Mouse (Mus musculus) cerebellum, adult 2 months (tissue): ENCODE results near the gene Tnfrsf4. TPM values are rescaled to one million over a fixed set of nuclear protein-coding genes. Genes with fewer than 3 reads are reported as not detected.

Source experiments
- DNase-seq, 2 experiments: peaks; one replicate each; pipeline ENCODE4 v3.0.0; 2021
- H3K27ac ChIP-seq: fragments of 200-500 bp; 2 replicates; pipeline ENCODE4 v1.5.1; 2012; ENCODE audit warnings: low read length, control low read depth, inconsistent platforms; ENCODE audit not compliant: insufficient read depth
- H3K27me3 ChIP-seq: fragments of 200-500 bp; 2 replicates; pipeline ENCODE4 v1.6.1; 2012; ENCODE audit warnings: inconsistent platforms, mild to moderate bottlenecking, low read length, moderate library complexity; ENCODE audit not compliant: control insufficient read depth, insufficient read depth
- H3K4me1 ChIP-seq: fragments of 200-500 bp; 2 replicates; pipeline ENCODE4 v1.6.1; 2011; ENCODE audit warnings: low read length; ENCODE audit not compliant: control insufficient read depth, insufficient read depth
- H3K4me3 ChIP-seq: fragments of 200-500 bp; replicated peaks from 2 replicates; pipeline ENCODE3; 2011; ENCODE audit warnings: mild to moderate bottlenecking, low read depth, low read length, control low read depth; ENCODE audit not compliant: insufficient read depth
- CTCF ChIP-seq: fragments of 200-500 bp; IDR thresholded peaks from 2 replicates; pipeline ENCODE4 v1.5.1; 2011; ENCODE audit warnings: low read depth, mild to moderate bottlenecking, control low read depth, low read length, moderate library complexity, borderline replicate concordance; ENCODE audit not compliant: insufficient read depth
- POLR2A ChIP-seq: fragments of 200-500 bp; IDR thresholded peaks from 2 replicates; pipeline ENCODE4 v1.6.1; 2011; ENCODE audit warnings: low read length, control low read depth, borderline replicate concordance; ENCODE audit not compliant: insufficient read depth
- WGBS: fragments of 180-500 bp; shearing (Covaris S2); methylation state at CpG from one replicate; pipeline ENCODE4 v1.1.7; 2018; 5-methylcytosine and 5-hydroxymethylcytosine counted together
- polyA plus RNA-seq: library from polyadenylated mRNA; depleted of rRNA; stranded (reverse); fragments of >200 nt; gene quantifications from 2 replicates; pipeline ENCODE4 v1.2.3, GENCODE M21; 2012; rRNA removed

Tnfrsf4 gene
- polyA plus RNA-seq, 1 experiment: 3.6 TPM

DNA sequence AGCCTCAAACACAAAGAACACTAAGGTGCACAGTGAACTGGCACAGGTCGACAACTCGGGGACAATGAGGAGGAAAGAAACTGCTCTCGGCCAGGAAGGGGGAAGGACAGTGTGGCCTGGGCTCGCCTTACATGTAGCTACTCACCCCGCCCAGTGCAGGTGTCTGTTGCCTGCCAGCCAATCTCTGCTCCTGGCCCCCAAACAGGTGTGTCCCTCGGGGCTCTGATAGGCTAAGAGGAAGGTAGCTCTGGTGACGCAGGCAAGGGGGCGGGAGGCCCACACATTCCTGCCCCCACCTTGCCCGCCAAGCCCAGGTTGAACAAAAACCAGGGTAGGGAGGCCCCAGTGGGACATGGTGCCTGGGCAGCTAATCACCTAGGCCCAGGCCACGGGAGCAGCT, 46.1 kb downstream of the Tnfrsf4 start:
- no peak for DNase-seq
- Histone ChIP-seq H3K4me1 (no peaks in the 10 kb centered on the region), H3K4me3 (no peak overlapping the region), H3K27me3 (no peaks in the 10 kb centered on the region), H3K27ac (no peak overlapping the region)
- TF ChIP-seq CTCF (no peak), POLR2A (no peak)
- WGBS: 47% methylated on average over 10 of the region's 10 CpGs

DNA sequence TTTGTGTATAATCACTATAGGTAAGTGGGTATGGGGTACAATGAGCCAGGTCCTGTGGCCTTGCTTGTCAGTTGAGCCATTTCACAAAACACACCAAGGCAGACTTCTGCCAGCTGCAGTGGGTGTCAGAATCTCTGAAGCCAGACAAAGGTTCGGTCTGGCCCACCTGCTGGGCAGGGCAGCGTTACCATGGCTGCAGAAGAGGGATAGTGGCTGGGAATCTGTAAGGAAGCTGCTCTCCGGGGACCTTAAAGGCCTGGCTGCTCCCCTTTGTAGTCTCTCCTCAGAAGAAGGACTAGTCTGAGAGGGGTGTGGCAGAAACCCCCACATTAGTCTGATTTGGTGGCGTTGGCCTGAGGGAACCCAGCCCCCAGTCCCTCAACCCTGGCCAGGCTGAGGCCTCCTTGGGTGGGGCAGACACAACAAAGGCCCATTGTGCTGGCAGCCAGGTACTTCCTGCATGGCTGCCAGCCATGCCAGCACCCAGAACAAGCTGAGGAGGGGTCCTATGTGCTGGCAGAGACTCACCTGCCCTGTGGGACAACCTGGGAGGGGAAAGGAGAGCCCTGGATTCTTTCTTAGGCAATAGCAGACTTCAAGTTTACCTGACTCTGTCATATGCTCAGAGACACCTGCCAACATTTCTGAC, 50.3 kb downstream of the Tnfrsf4 start:
- Histone ChIP-seq H3K27me3 (no peaks in the 10 kb centered on the region), H3K27ac (no peak overlapping the region), H3K4me1 (no peaks in the 10 kb centered on the region), H3K4me3 (no peak overlapping the region)
- WGBS: 17% methylated on average over 4 of the region's 4 CpGs
- no peak for DNase-seq
- no peak for TF ChIP-seq CTCF
- TF ChIP-seq POLR2A: no peak

DNA sequence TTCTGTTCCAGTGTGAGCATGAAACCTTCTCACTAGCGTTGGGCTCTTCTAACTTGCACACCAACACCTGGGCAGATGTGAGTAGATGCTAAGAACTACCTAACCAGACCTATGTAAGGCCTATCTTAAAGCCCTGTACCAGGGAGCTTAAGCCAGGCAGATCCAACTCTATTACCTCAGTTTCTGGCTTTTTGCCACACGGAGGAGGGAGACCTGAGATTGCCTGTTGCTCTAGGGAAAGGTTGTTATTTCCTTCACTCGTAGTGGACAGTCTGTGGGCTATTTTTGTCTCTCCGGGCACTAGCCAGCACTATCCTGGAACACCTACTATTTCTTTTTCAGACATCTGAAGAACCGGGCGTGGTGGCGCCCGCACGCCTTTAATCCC, 50.9 kb downstream of the Tnfrsf4 start:
- H3K27me3 ChIP-seq: no peaks in the 10 kb centered on the region
- no peaks in the 10 kb centered on the region for H3K4me1 ChIP-seq
- no peak overlapping the region for H3K4me3 ChIP-seq
- no peak for DNase-seq
- TF ChIP-seq POLR2A (no peak), CTCF (no peak)
- H3K27ac ChIP-seq: no peak overlapping the region
- 74% methylated on average over 9 of the region's 9 CpGs for WGBS

DNA sequence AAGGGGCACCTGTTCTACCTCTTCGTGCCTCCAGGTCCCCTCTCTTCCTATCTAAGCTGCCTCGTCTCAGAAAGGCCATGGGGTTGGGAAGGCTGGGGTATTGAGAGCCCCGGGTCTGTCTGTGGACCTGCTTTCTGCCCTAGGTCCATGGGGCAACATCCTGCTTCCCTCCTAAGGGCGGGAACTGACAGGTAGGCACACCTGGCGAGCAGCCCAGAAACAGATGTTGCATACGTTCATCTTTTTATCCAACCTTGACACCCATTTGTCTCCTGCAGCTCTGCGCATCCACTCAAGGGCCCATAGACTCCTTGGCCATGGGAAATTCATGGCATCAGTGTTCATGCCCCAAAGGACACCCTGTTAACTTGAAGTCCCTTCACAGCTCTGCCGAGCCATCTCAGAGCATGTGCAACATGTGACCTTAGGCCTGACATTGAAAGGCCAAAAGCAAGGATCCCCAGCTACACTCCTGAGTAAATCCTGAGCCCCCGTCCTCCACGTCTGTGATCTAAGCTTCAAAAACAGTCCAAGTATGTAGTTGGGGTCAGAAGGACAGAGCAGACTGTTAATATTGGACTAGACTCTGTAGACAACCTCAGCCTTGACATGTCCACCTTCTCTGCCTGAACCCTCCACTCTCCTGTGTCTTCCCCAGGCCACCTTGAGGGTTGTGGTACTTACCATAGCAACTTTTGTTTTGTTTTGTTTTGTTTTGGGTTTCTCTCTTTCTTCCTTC, 51.7 kb downstream of the Tnfrsf4 start:
- no peak for DNase-seq
- H3K4me3 ChIP-seq: no peak overlapping the region
- TF ChIP-seq POLR2A (no peak), CTCF (no peak)
- H3K27me3 ChIP-seq: no peaks in the 10 kb centered on the region
- 86% methylated on average over 10 of the region's 10 CpGs for WGBS
- no peaks in the 10 kb centered on the region for H3K4me1 ChIP-seq
- no peak overlapping the region for H3K27ac ChIP-seq

Other genes with a start within 250 kb of the Tnfrsf4 start
- gene Vwa1, start 239.1 kb upstream of the Tnfrsf4 start, polyA plus RNA-seq: 33.8 and 35.4 TPM in 2 replicates
- 61.7 and 81.7 TPM in 2 replicates for gene Tmem88b, start 228.0 kb upstream of the Tnfrsf4 start, polyA plus RNA-seq
- 0.13 and 0.16 TPM in 2 replicates for gene Ankrd65, start 223.4 kb upstream of the Tnfrsf4 start, polyA plus RNA-seq
- gene Mrpl20, start 211.0 kb upstream of the Tnfrsf4 start, polyA plus RNA-seq: 109 TPM in 2 replicates
- 171 and 172 TPM in 2 replicates for gene Ccnl2, start 201.4 kb upstream of the Tnfrsf4 start, polyA plus RNA-seq
- 155 and 159 TPM in 2 replicates for gene Aurkaip1, start 182.6 kb upstream of the Tnfrsf4 start, polyA plus RNA-seq
- gene Mxra8, start 174.2 kb upstream of the Tnfrsf4 start, polyA plus RNA-seq: 23.8 and 29.7 TPM in 2 replicates
- gene Dvl1, start 166.4 kb upstream of the Tnfrsf4 start, polyA plus RNA-seq: 160 and 163 TPM in 2 replicates
- gene Tas1r3, start 150.5 kb upstream of the Tnfrsf4 start, polyA plus RNA-seq: 0.87 and 1.0 TPM in 2 replicates
- 40.5 and 45.1 TPM in 2 replicates for gene Cptp, start 144.4 kb upstream of the Tnfrsf4 start, polyA plus RNA-seq
- gene Ints11, start 144.3 kb upstream of the Tnfrsf4 start, polyA plus RNA-seq: 50.1 and 52.2 TPM in 2 replicates
- gene Pusl1, start 122.1 kb upstream of the Tnfrsf4 start, polyA plus RNA-seq: 69.9 and 70.1 TPM in 2 replicates
- 98.5 and 99.2 TPM in 2 replicates for gene Acap3, start 122.0 kb upstream of the Tnfrsf4 start, polyA plus RNA-seq
- gene Ube2j2, start 70.0 kb upstream of the Tnfrsf4 start, polyA plus RNA-seq: 78.4 and 83.8 TPM in 2 replicates
- 16.8 and 22.1 TPM in 2 replicates for gene C1qtnf12, start 51.5 kb upstream of the Tnfrsf4 start, polyA plus RNA-seq
- 10.8 and 11.4 TPM in 2 replicates for gene B3galt6, start 21.2 kb upstream of the Tnfrsf4 start, polyA plus RNA-seq
- gene Sdf4, start 21.0 kb upstream of the Tnfrsf4 start, polyA plus RNA-seq: 136 and 142 TPM in 2 replicates
- 0.10 and 0.11 TPM in 2 replicates for gene Tnfrsf18, start 12.3 kb downstream of the Tnfrsf4 start, polyA plus RNA-seq
- gene Ttll10, start 45.6 kb downstream of the Tnfrsf4 start, polyA plus RNA-seq: 0.11 and 0.32 TPM in 2 replicates
- 32.6 and 34.3 TPM in 2 replicates for gene 9430015G10Rik, start 96.1 kb downstream of the Tnfrsf4 start, polyA plus RNA-seq
- gene Rnf223, start 116.7 kb downstream of the Tnfrsf4 start, polyA plus RNA-seq: 2.0 and 2.1 TPM in 2 replicates
- 109 and 111 TPM in 2 replicates for gene Agrn, start 183.6 kb downstream of the Tnfrsf4 start, polyA plus RNA-seq
- gene Isg15, start 187.0 kb downstream of the Tnfrsf4 start, polyA plus RNA-seq: 3.5 and 4.8 TPM in 2 replicates
- gene AW011738, start 189.5 kb downstream of the Tnfrsf4 start, polyA plus RNA-seq: 6.6 and 6.8 TPM in 2 replicates
- gene Perm1, start 202.0 kb downstream of the Tnfrsf4 start, polyA plus RNA-seq: 1.3 and 1.4 TPM in 2 replicates
- gene Plekhn1, start 221.0 kb downstream of the Tnfrsf4 start, polyA plus RNA-seq: 93.4 and 101 TPM in 2 replicates
- 73.5 and 75.9 TPM in 2 replicates for gene Noc2l, start 222.2 kb downstream of the Tnfrsf4 start, polyA plus RNA-seq
- gene Samd11, start 241.8 kb downstream of the Tnfrsf4 start, polyA plus RNA-seq: 1.7 and 1.8 TPM in 2 replicates